Mouse (Mus musculus) neural tube, embryonic 12.5 days (tissue): ENCODE results near the gene Plxnb1. TPM values are rescaled to one million over a fixed set of nuclear protein-coding genes. Genes with fewer than 3 reads are reported as not detected.

Source experiments
- ATAC-seq: fragments of 200-750 bp; cut with Nextera tagmentation; 2 replicates; pipeline ENCODE4 v1.8.0; 2017; ENCODE audit warnings: low read depth, mild to moderate bottlenecking, moderate TSS enrichment, moderate library complexity; ENCODE audit not compliant: low FRiP score
- H3K27ac ChIP-seq: fragments of 300-500 bp; sonication (generic); 2 replicates; pipeline ENCODE4 v1.5.1; 2016
- H3K27me3 ChIP-seq: fragments of 300-500 bp; sonication (generic); replicated peaks from 2 replicates; pipeline ENCODE4 v1.6.1; 2016; ENCODE audit warnings: mild to moderate bottlenecking
- H3K36me3 ChIP-seq: fragments of 300-500 bp; sonication (generic); 2 replicates; pipeline ENCODE4 v1.6.1; 2016; ENCODE audit warnings: mild to moderate bottlenecking
- H3K4me1 ChIP-seq: fragments of 300-500 bp; sonication (generic); 2 replicates; pipeline ENCODE4 v1.6.1; 2016
- H3K4me2 ChIP-seq: fragments of 300-500 bp; sonication (generic); replicated peaks from 2 replicates; pipeline ENCODE4 v1.6.1; 2016; ENCODE audit warnings: mild to moderate bottlenecking
- H3K4me3 ChIP-seq: fragments of 300-500 bp; sonication (generic); 2 replicates; pipeline ENCODE4 v1.5.1; 2016
- H3K9ac ChIP-seq: fragments of 300-500 bp; sonication (generic); 2 replicates; pipeline ENCODE4 v1.6.1; 2016; ENCODE audit warnings: mild to moderate bottlenecking
- H3K9me3 ChIP-seq: fragments of 300-500 bp; sonication (generic); 2 replicates; pipeline ENCODE4 v1.6.1; 2016; ENCODE audit warnings: mild to moderate bottlenecking
- WGBS: fragments of 180-500 bp; shearing (Covaris S2); methylation state at CpG from one replicate; pipeline ENCODE4 v1.1.7; 2016; 5-methylcytosine and 5-hydroxymethylcytosine counted together
- polyA plus RNA-seq: library from polyadenylated mRNA; unstranded; fragments of >200 nt; fragmentation: Nextera tagmentation; extraction: Ambion mirVana; gene quantifications from 2 replicates; pipeline ENCODE4 v1.2.1, GENCODE M21; 2016

Plxnb1 gene
- polyA plus RNA-seq, 1 experiment from 2014 or later: 38.3 TPM

DNA sequence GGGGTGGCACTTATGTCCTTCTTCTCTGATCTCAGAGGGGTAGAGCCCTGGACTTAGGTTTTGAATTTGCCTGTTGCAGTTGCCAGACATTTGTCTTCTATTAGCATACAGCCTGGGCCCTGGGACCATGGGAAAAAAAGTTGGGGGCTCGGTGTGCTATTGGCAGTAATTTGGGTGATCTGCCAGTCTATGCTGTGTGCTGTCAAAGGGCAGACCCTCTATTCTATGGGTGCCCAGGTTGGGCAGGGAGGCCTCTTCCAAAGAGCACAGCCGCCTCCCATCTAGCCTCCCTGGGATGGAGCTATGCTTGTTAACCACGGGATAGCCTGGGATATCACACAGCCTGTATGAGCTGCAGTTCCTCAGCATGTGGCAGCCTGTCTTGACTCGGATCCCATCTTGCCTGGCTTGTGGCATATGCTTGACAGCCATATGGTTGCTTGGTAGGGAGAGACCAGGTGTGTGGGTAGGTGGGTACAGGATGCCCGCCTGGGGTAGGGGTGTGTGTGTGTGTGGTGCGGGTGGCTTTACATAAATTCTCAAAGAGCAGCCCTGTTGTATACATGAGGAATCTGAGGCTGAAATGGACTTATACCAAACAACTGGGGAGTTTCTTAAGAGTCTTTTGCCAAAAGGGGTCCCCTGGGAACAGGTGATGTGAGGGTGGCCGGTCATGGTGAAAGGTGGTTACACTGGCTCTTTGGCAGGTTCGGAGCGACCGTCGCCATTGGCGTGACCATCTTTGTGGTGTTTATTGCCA lies 39.7 kb upstream of the Plxnb1 start:
- 93% methylated on average over 12 of the region's 12 CpGs for WGBS
- no peak for ATAC-seq
- 0 out of 2 replicates have a peak overlapping the region, but pooled peaks have one; percentile 21 for H3K9ac ChIP-seq
- peak overlapping the region; percentile 40 for H3K4me2 ChIP-seq
- H3K4me3 ChIP-seq: 0 out of 2 replicates have a peak overlapping the region, but pooled peaks have one; percentile 15
- no peaks in the 10 kb centered on the region for H3K27me3 ChIP-seq
- H3K27ac ChIP-seq: no peak overlapping the region
- H3K4me1 ChIP-seq: peaks cover 25% of the 10 kb centered on the region
- no peaks in the 10 kb centered on the region for H3K9me3 ChIP-seq
- peaks cover 36% of the 10 kb centered on the region for H3K36me3 ChIP-seq

- H3K9me3 ChIP-seq: no peaks in the 10 kb centered on the region
- no peak overlapping the region for H3K4me2 ChIP-seq
- no peak overlapping the region for H3K27ac ChIP-seq
- peaks cover 42% of the 10 kb centered on the region for H3K36me3 ChIP-seq
- H3K27me3 ChIP-seq: no peaks in the 10 kb centered on the region
- no peak overlapping the region for H3K9ac ChIP-seq
- ATAC-seq: no peak
- H3K4me1 ChIP-seq: peaks cover 25% of the 10 kb centered on the region
- 93% methylated on average over 17 of the region's 17 CpGs for WGBS
- no peak overlapping the region for H3K4me3 ChIP-seq
These were observed 39.0 kb upstream of the Plxnb1 start for GRCm38 (mm10) chr9:109056081-109056690.

- no peaks in the 10 kb centered on the region for H3K27me3 ChIP-seq
- H3K4me3 ChIP-seq: no peak overlapping the region
- no peaks in the 10 kb centered on the region for H3K9me3 ChIP-seq
- H3K9ac ChIP-seq: no peak overlapping the region
- 95% methylated on average over 4 of the region's 4 CpGs for WGBS
- H3K36me3 ChIP-seq: peaks cover 45% of the 10 kb centered on the region
- H3K4me1 ChIP-seq: peaks cover 25% of the 10 kb centered on the region
- no peak overlapping the region for H3K27ac ChIP-seq
- ATAC-seq: no peak
- no peak overlapping the region for H3K4me2 ChIP-seq
These were observed 38.3 kb upstream of the Plxnb1 start for GRCm38 (mm10) chr9:109056916-109057315.

DNA sequence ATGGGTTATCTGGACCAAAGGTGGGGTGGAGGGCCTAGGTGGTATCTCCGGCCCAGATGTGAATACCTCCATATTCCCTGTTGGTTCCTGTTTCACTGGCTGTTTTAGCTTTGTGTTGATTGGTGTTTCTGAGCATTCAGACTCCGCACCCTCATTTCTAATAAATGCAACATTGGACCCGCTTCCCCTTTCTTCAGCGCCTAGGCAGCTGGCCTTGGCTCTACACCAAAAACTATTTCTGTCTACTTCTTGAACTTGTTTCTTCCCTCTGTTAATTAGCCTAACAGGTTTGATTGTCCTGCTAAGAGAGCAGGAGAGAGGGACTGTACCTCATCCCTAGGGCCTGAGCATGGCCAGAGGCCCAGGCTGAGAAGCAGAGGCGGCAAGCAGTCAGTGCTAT lies 37.6 kb upstream of the Plxnb1 start:
- Histone ChIP-seq H3K27me3 (no peaks in the 10 kb centered on the region), H3K4me1 (peaks cover 25% of the 10 kb centered on the region), H3K27ac (no peak overlapping the region), H3K36me3 (peaks cover 47% of the 10 kb centered on the region), H3K4me3 (no peak overlapping the region), H3K9ac (no peak overlapping the region), H3K4me2 (no peak overlapping the region), H3K9me3 (no peaks in the 10 kb centered on the region)
- ATAC-seq: no peak
- WGBS: 98% methylated on average over 5 of the region's 5 CpGs

GRCm38 (mm10) chr9:109058006-109058765 lies 37.0 kb upstream of the Plxnb1 start:
- H3K4me1 ChIP-seq: peaks cover 25% of the 10 kb centered on the region
- H3K36me3 ChIP-seq: peaks cover 53% of the 10 kb centered on the region
- H3K9me3 ChIP-seq: no peaks in the 10 kb centered on the region
- H3K9ac ChIP-seq: 0 out of 2 replicates have a peak overlapping the region, but pooled peaks have one; percentile 55
- 95% methylated on average over 19 of the region's 19 CpGs for WGBS
- H3K27me3 ChIP-seq: no peaks in the 10 kb centered on the region
- no peak overlapping the region for H3K4me2 ChIP-seq
- no peak overlapping the region for H3K4me3 ChIP-seq
- no peak for ATAC-seq
- no peak overlapping the region for H3K27ac ChIP-seq

GRCm38 (mm10) chr9:109059136-109059903 lies 35.9 kb upstream of the Plxnb1 start, which contains the start of gene Trex1:
TSS of gene Trex1 (minus strand) at chr9:109059734.
- peak; percentile 48 for ATAC-seq
- no peaks in the 10 kb centered on the region for H3K9me3 ChIP-seq
- peak within 1 kb of the TSS; percentile 27; the same call in 1 of the 2 replicates for H3K4me3 ChIP-seq
- H3K9ac ChIP-seq: peak within 1 kb of the TSS; percentile 55
- H3K4me1 ChIP-seq: peaks cover 25% of the 10 kb centered on the region
- 31% methylated on average over 15 of the region's 15 CpGs for WGBS
- H3K4me2 ChIP-seq: peak within 1 kb of the TSS; percentile 56
- H3K27me3 ChIP-seq: no peaks in the 10 kb centered on the region
- peaks cover 65% of the 10 kb centered on the region for H3K36me3 ChIP-seq
- H3K27ac ChIP-seq: peak within 1 kb of the TSS; percentile 50; the same call in 1 of the 2 replicates

- H3K36me3 ChIP-seq: peaks cover 75% of the 10 kb centered on the region
- ATAC-seq: no peak
- no peaks in the 10 kb centered on the region for H3K9me3 ChIP-seq
- H3K27ac ChIP-seq: no peak overlapping the region
- H3K9ac ChIP-seq: no peak overlapping the region
- H3K4me2 ChIP-seq: no peak overlapping the region
- H3K27me3 ChIP-seq: no peaks in the 10 kb centered on the region
- no peak overlapping the region for H3K4me3 ChIP-seq
- WGBS: 94% methylated on average over 16 of the region's 16 CpGs
- peaks cover 16% of the 10 kb centered on the region for H3K4me1 ChIP-seq
These were observed 34.8 kb upstream of the Plxnb1 start for GRCm38 (mm10) chr9:109060184-109060897.

- H3K27ac ChIP-seq: no peak overlapping the region
- no peak overlapping the region for H3K4me2 ChIP-seq
- H3K9me3 ChIP-seq: no peaks in the 10 kb centered on the region
- no peak overlapping the region for H3K4me3 ChIP-seq
- no peak for ATAC-seq
- H3K4me1 ChIP-seq: peaks cover 12% of the 10 kb centered on the region
- H3K36me3 ChIP-seq: peaks cover 80% of the 10 kb centered on the region
- 91% methylated on average over 5 of the region's 5 CpGs for WGBS
- H3K9ac ChIP-seq: no peak overlapping the region
- no peaks in the 10 kb centered on the region for H3K27me3 ChIP-seq
These were observed 34.3 kb upstream of the Plxnb1 start for GRCm38 (mm10) chr9:109060898-109061295.

DNA sequence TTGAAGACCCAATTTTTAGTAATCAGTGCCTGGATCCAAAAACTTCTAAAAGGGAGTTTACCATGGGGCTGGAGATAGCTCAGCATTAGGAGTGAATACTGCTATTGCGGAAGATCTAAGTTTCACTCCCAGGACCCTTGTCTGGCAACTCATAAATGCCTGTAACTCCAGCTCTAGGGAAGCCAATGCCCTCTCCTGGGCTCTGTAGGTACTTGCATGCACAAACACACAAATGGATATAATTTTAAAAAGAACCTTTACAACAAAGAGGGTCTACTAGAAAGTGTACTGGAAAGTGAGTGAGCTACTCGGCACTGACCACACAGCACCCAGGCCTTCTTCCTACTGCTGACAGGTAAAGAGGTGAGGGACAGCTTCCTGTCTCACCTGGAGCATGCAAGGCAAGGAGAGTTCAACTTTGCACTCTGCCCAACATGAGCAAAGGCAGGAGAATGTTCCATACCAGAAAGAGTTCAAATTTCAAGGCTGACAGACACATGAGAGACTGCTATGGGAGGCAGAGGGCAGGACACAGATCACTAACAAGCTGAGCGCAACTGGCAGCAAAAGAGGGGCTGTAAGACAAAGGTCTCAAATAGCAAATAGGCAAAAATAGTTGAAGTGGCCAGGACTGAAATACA lies 27.0 kb upstream of the Plxnb1 start:
- no peak for ATAC-seq
- no peak overlapping the region for H3K9ac ChIP-seq
- H3K27me3 ChIP-seq: no peaks in the 10 kb centered on the region
- no peaks in the 10 kb centered on the region for H3K9me3 ChIP-seq
- H3K4me2 ChIP-seq: no peak overlapping the region
- 97% methylated on average over 3 of the region's 3 CpGs for WGBS
- H3K27ac ChIP-seq: no peak overlapping the region
- peaks cover 83% of the 10 kb centered on the region for H3K36me3 ChIP-seq
- no peak overlapping the region for H3K4me3 ChIP-seq
- H3K4me1 ChIP-seq: peaks cover 10% of the 10 kb centered on the region

- H3K27ac ChIP-seq: 0 out of 2 replicates have a peak within 1 kb of the TSS, but pooled peaks have one; percentile 54
- under 1% methylated on average over 57 of the region's 57 CpGs for WGBS
- H3K4me1 ChIP-seq: peaks cover 17% of the 10 kb centered on the region
- H3K4me3 ChIP-seq: peak within 1 kb of the TSS; percentile 73
- H3K27me3 ChIP-seq: no peaks in the 10 kb centered on the region
- H3K36me3 ChIP-seq: peaks cover 35% of the 10 kb centered on the region
- ATAC-seq: peak; percentile 100
- H3K9me3 ChIP-seq: no peaks in the 10 kb centered on the region
- H3K9ac ChIP-seq: peak within 1 kb of the TSS; percentile 86
- H3K4me2 ChIP-seq: peak within 1 kb of the TSS; percentile 91
These were observed 21.3 kb upstream of the Plxnb1 start, which contains the start of gene Atrip for GRCm38 (mm10) chr9:109073661-109074573. TSS of gene Atrip (minus strand) at chr9:109074124.
